Comparison of ENCODE assay signal across 14 mouse cellular contexts in the genomic region with DNA sequence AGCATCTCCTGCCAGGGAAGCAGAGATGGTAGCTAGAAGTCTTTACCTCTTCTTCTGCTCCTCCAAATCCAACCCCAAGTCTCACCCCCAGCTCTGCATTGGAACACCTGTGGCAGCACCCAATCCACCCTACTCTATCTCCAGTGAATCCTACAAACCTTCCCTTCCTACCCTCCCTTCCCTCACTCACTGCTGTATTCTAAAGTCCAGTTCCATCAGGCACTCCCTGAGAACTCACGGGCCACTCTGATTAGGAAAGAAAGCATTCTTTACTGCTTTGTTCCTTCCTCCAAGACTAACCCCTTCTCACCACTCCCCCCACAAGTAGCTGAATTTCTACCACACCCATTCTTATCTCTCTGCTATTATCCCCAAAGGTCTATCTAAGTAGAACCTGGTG.
"Had no signal": no experiment of that assay in that cellular context is flagged by ENCODE, and none has a peak within 500 bp of the region (broad histone marks: within the 10 kb centered on the region; RNA-seq: fewer than 3 reads in every experiment).

No protein-coding gene starts in this region.

- H3K36me3 ChIP-seq: embryonic facial prominence, embryonic 10.5 days; embryonic facial prominence, embryonic 12.5 days; embryonic facial prominence, embryonic 13.5 days; embryonic facial prominence, embryonic 15.5 days; forebrain, embryonic 10.5 days; forebrain, embryonic 12.5 days; forebrain, embryonic 15.5 days had no signal

- ATAC-seq: forebrain, embryonic 13.5 days; forebrain, embryonic 14.5 days; forebrain, embryonic 15.5 days; forebrain, embryonic 16.5 days; forebrain, postnatal 0 days had no signal

- H3K4me1 ChIP-seq: embryonic facial prominence, embryonic 10.5 days; embryonic facial prominence, embryonic 12.5 days; embryonic facial prominence, embryonic 13.5 days; embryonic facial prominence, embryonic 15.5 days; forebrain, embryonic 10.5 days; forebrain, embryonic 12.5 days; forebrain, embryonic 13.5 days; forebrain, embryonic 15.5 days had no signal

- H3K27me3 ChIP-seq: embryonic facial prominence, embryonic 12.5 days; embryonic facial prominence, embryonic 13.5 days; embryonic facial prominence, embryonic 15.5 days; forebrain, embryonic 12.5 days; forebrain, embryonic 13.5 days; forebrain, embryonic 15.5 days had no signal

- H3K9me3 ChIP-seq: embryonic facial prominence, embryonic 10.5 days; embryonic facial prominence, embryonic 12.5 days; embryonic facial prominence, embryonic 13.5 days; embryonic facial prominence, embryonic 15.5 days; forebrain, embryonic 10.5 days; forebrain, embryonic 12.5 days; forebrain, embryonic 13.5 days; forebrain, embryonic 15.5 days had no signal

- H3K9ac ChIP-seq: embryonic facial prominence, embryonic 12.5 days; embryonic facial prominence, embryonic 13.5 days; embryonic facial prominence, embryonic 15.5 days; forebrain, embryonic 12.5 days; forebrain, embryonic 13.5 days; forebrain, embryonic 15.5 days; forebrain, postnatal 0 days had no signal

- H3K4me2 ChIP-seq: embryonic facial prominence, embryonic 12.5 days; embryonic facial prominence, embryonic 13.5 days; embryonic facial prominence, embryonic 15.5 days; forebrain, embryonic 12.5 days; forebrain, embryonic 13.5 days; forebrain, embryonic 15.5 days had no signal

- H3K4me3 ChIP-seq: embryonic facial prominence, embryonic 10.5 days; embryonic facial prominence, embryonic 12.5 days; embryonic facial prominence, embryonic 13.5 days; embryonic facial prominence, embryonic 15.5 days; erythroblast, embryonic 14.5 days; forebrain, embryonic 10.5 days; forebrain, embryonic 12.5 days; forebrain, embryonic 13.5 days; forebrain, embryonic 15.5 days; gastrocnemius, adult 2 months; heart, adult 2 months had no signal

- H3K27ac ChIP-seq: embryonic facial prominence, embryonic 10.5 days; embryonic facial prominence, embryonic 12.5 days; embryonic facial prominence, embryonic 13.5 days; embryonic facial prominence, embryonic 15.5 days; forebrain, embryonic 10.5 days; forebrain, embryonic 12.5 days; forebrain, embryonic 13.5 days; forebrain, embryonic 15.5 days; gastrocnemius, adult 2 months; heart, adult 2 months had no signal
